Mouse (Mus musculus): ENCODE data around the gene Krt84. TPM values are rescaled to one million over a fixed set of nuclear protein-coding genes. Genes with fewer than 3 reads are reported as not detected.
"Not testable (repeated sequence)": the region's sequence is repeated elsewhere in the genome, so short reads cannot be mapped to it uniquely, and the experiment has no call there.

Krt84 gene
- total RNA-seq (2021) = not detected in 2 replicates
- long read RNA-seq = 0 reads

DNA sequence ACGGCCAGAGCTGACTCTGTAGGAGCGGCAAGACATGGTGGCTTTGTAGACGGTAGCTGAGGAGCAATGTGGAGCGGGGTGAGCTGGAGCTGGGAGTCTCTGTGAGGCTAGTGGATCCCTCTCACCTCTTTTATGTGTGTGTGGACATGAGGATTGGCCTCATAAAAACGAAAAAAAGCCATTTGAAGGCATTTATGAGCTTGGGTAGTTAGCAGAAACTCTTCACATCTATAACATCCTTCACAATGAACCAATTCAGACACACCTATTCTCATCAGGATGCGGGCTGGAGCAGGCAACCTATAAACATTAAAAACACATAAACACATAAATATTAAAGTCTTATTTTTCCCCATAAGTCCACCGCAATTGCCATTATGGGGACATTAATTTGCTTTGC is at the start of gene Krt84:
Gene Krt84 (minus strand): TSS at position 101 of the 400 bp plus-strand sequence.
- DNase-seq = no peak

DNA sequence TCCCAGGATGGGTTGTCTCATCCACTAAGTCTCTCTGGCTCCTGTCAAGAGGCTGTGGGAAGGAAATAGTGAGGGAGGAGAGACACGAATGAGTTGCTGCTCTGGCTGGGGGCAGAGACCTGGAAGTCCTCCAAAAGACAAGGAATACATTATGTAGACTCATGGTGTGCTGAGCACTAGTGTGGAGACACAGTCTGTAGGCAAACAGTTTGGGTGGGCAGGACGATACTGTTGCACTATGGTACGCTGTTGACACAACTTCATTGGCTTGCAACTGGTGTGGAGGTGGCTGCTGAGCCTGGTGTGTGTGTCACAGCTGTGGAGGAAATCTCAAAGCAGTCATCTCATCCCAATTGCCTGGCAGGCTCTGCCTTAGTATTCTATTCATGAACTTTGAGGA is 49.1 kb upstream of the Krt84 start:
- DNase-seq = no peak

DNA sequence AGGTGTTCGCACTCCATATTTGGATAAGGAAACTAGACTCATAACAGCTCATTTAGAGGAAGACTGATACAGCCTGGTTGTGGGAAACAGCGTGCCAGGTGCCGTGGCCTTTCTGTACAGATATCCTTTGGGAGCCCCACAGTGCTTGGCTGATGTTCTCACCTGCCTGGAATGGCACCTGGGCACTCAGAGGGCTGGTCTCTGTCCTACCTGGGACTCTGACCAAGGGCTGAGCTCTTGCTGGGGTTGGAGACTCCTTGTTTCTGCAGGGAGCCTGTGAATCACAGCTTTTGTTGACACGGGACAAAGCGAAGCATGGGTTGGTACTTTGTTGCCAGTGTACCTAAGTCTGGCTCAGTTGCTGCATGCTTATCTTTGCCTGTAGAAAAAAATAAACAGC is 42.9 kb upstream of the Krt84 start:
- no peak for DNase-seq

DNA sequence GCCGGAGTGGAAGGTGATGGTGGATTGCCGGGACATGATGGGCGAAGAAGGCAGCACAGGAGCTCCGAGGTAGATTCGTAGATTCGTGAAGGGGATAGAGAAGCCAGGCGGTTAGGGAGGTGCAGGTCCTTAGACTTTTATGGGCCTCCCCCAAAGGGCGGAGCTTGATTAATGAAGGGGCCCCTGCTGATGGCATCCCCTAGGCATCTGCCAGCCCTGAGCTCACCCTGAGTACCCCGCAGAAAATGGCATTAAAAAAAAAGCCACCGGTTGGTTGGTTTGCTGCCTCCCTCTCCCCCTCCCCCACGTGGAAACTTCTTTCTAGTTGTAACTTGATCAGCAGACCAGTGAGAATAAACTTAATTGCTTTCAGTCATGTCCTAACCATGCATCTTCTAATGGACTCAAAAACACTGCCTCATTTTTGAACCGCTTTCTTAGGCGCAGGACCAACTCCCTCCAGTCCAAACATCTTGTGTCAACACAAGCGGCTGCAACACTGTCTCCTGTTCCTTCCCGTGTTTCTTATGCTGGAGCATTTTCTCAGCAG is 41.3 kb upstream of the Krt84 start, which contains the start of gene Krt75:
Gene Krt75 (minus strand): TSS at position 109 of the 550 bp plus-strand sequence.
- no peak for DNase-seq

DNA sequence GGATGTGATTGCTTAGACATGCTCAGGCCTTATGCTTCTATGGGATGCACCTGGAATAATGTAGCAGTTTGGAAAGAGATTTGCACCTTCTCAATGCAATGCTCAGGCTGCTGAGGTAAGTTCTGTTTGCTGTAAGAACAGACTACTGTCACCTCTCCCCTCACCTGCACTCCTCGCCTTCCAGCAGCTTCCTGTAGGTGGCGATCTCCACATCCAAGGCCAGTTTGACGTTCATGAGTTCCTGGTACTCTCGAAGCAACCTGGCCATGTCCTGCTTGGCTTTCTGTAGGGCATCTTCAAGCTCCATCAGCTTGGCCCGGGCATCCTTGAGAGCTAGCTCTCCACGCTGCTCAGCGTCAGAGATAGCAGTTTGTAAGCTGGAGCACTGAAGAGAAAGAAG is 35.2 kb upstream of the Krt84 start:
- DNase-seq = no peak

DNA sequence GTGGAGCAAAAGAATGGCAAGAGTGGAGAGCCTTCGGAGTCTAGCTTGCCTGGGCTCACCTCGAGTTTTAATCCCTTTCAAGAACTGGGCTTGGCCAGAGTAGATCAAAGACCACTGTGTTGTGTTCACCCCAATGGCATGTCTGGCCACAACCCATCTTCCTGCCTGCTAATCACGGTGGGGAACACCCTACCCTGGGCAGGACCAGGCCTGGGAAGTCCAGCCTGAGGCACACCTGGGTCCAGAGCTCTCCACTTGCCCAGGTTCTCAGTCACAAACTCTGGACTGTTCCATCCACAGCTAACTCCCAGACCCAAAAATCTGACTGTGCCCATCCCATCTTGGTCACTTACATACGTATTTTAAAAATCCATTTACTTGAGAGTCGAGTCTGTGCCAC is 30.2 kb upstream of the Krt84 start, which contains the start of gene Krt90:
Gene Krt90 (minus strand): TSS at position 101 of the 400 bp plus-strand sequence.
- DNase-seq = no peak

DNA sequence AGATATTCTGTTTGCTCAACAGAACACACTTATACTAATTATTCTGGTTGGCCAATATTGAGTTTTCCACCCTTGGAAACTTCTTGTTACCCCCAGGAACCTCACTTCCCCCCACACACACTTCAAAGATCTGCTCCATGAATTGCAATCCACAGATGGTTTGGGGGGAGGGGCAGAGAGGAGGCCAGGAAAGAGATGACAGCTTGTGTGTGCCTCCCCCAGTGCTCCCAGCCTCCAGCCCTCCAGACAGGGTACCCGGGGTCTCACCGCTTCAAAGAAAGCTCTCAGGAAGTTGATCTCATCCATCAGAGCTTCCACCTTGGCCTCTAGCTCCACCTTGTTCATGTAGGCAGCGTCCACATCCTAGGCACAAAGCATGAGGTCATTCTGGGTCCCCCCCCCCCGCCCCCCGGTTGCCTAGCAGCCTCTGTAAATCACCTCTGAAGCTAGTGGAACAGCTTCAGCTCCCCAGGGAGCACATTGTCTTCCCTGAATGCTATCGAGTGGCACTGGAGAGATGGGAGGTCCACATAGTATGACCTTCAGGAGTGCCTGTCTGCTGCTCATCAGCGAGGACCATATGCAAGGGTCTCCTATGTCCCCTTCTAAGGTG is 25.5 kb upstream of the Krt84 start:
- no peak for DNase-seq

DNA sequence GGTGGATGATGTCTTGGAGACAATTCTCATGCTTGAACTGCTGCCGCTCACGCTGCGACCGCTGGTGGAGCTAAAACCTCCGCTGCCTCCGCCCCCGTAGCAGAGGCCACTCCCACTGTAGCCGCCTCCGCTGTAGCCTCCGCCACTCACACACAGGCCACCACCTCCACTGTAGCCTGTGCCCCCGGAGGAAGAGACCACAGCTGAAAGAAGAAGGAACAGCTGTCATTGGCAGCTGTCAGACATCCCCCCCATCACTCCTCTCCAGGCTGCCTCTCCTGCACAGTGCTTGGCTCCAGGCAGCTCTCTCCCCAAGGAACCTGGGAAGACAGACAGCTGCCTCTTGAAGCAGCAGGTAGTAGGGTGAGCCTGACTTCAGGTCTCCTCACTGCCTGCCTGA is 20.5 kb upstream of the Krt84 start:
- peak; percentile 27 for DNase-seq

DNA sequence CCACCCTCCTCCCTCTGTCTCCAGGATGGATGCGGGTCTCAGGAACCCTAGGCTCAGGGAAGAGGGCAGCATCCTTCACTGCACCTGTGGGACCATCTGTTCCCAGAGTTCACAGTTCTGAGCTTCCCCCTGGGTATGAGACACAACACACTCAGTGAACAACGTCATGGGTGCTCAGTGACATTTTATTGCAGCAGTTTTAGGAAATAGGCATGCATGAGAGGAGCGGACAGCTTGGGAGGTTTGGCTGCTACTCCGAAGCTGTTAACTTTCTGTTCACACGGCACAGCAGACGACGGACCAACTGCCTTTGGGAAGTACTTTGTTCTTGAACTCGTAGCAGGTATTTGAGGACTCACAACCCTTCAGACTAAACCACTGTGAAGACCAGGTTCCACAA is 19.6 kb upstream of the Krt84 start:
- DNase-seq = no peak

DNA sequence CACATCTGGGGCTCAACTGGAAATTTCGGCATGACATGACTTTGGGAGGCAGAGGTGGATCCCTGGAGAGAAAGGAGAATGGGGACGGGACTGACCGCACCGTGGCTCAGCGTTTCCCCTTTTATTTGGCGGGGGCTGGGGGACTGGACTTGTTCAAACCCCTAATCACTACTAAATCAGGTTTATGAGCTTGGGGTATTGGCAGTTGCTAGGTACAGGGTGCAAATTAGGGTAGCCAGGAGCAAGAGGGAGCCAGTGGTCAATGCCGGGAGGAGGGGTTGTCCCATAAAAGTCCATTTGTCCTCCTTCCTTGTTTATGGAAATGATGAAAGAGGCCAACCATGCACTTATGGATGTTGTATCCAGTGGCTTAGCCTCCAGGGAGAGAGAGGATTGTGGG is 17.9 kb upstream of the Krt84 start, which contains the start of gene Krt82:
Gene Krt82 (minus strand): TSS at position 101 of the 400 bp plus-strand sequence.
- no peak for DNase-seq

DNA sequence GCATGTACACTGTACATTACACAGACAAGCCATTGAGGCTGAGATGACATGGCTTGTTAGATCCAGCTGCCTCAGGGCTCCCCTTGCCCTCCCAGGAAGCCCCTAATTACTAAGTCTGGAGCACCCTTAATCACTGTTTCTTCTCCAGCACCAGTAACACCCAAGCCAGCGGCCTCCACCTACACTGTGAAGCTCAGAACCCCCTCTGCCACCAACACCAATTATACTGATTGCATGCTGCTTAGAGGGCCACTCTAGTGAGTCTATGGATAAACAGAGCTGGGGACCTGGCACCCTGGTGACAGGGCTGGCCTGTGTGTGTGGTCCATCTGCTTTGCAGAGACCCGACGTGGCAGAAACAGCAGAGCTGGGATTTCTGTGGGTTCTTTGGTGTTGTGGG is 11.9 kb upstream of the Krt84 start:
- DNase-seq = no peak

DNA sequence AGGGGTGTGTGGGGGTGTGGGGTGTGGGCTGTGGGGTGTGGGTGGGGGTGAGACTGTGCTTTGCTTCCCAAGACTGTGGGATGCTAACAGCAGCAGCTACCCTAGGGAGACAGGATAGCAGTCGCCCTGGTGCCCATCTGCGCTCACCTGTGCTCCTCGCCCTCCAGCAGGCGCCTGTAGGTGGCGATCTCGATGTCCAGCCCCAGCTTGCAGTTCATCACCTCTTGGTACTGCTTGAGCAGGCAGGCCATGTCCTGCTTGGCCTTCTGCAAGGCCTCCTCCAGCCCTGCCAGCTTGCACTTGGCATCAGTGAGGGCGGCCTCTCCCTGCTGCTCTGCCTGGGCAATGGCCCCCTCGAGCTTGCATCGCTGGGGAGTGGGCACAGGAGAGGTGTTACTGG is 9.9 kb upstream of the Krt84 start:
- no peak for DNase-seq

DNA sequence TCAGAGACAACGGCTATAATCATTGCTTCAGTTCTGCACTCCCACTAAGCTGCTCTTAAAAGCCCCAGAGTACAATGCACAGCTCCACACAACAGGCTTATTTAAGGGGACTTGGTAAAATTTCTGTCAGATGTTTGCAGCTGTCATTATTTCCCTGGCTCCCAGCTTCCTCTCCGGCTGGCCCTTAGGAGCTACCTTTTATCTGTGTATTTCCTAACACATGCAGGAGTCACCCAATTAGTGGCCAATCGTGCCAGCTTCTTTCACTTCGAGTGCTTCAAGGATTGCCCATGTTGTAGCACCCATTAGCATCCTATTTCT is 5.9 kb upstream of the Krt84 start:
- DNase-seq = no peak

DNA sequence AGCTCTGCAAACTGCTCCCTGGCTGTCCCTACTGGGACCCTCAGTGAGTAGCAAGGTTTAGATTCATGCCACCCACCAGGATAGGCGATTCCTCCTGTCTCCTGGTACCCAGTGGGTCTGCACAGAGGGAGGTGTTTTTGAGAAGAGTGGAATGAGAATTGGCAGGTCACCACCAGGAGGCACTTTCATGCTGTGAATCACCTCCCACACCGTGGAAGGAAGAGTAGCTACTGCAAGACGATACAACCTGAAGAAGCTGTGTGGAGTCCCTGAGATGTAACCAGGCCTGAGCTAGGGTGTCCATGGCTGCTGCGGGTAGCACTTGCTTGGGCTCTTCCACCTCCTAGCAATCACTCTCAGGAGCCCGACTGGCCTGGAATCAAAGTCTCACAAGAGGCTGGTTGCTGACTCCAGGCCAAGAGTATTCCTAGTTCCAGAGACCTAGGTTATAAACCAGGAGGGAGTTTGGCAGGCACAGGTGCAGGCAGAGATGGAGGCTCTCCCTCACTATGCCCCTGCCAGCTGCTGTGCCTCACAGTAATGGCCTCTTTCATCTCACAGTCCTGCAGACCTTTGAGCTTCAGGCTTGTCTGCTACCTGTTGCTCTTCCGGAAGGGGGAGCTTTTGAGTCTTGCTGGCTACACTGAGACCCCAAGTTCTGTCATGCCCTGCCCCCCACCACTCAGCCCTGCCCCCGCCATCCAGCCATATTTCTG is 5.4 kb upstream of the Krt84 start:
- no peak for DNase-seq

DNA sequence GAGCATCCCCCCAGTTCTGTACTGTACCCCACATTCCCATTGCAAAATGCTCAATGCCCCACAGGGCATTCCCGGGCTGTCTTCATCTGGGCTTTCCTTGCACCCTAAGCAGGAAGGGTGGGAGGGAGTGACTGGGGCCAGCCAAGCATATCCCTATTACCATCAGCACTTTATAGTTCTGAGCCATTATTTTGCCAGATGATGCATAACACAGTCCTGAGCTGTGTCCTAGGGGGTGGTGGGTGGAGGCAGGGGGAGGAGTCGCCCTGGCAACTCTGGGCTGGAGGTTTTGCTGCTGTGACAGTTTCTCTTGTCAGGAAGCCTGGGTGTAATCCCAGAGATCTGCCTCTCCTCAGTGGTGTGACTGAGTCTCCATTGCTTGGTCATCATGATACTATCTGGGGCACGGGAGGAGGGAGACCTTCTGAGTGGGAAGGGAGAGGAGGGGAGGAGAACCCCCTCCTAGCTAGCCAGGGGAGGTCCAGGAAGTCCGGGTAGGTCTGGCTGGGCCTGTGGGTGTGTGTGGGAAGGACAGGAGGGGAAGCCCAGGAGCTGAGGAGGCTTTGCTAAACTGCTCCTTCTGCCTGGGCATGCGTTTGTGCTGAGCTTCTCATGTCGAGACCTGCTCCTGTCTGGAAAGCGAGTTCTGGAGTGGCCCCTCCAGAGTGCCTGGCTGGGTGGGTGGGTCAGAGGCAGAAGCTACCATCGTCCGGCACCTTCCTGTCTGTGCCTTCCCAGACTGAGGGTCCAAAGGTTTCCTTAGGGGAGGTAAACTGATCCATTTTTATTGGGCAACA is 3.6 kb upstream of the Krt84 start:
- no peak for DNase-seq

DNA sequence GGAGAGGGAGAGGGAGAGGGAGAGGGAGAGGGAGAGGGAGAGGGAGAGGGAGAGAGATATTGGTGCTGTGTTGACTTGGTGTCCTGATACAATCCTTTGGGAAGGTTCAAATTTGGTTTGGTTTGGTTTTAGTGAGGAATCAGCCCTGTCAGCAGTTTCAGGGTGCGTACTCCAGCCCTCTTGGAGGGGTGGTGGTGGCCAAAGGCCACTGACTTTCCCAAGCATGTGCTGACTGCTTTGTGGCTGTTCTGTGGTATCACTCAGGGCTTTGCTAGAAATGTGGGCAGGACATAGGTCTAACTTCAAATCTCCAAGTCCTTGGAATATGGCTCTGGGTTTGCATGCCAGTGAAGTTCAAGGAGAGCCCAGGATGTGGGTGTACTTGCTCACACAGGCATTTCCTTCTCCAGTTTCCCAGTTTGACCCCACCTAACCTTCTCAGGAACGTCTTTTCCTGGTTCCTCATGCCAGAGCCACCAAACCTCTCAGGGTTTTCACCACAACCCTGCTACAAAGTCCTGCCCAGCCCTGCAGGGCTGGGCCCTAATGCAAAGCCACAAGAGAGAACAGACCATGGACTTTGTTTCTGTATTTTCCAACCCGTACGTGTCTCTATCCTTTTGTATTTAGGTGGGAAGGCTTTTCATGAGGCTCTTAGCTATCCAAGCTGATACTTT is 9.9 kb downstream of the Krt84 start:
- no peak for DNase-seq

DNA sequence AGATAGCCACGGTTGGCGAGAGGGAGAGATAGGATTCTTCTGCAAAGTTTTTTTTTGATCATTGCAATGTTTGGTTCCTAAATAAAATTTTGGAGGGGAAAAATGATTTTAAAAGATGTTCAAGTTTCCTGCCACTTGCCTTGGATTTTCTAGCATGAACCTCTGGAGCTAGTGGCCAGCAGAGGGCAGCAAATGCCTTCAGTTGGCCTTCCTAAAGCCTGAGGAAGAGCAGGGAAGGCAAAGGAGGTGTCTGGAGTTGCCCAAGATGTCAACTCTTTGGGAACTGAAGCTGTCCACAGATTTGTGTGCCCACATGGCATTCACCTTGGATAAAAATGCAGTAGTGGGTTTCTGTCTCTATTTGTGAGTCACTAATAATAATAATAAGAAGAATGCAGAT is 12.8 kb downstream of the Krt84 start:
- DNase-seq = peak; percentile 80

DNA sequence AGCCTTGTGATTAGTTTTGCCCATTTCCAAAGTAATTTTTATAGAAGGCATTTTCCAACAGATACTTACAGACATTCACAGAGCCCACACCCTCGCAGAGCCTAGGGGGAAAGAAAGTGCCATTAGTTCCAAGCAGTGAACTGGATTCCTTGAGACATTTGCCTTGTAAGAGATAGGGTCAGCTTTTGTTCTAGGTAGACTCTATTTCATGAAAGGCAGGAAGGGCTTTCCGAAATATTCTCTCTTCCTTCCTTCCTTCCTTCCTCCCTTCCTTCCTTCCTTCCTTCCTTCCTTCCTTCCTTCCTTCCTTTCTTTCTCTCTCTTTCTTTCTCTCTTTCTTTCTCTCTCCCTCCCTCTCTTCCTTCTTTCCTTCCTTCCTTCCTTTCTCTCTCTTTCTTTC is 15.5 kb downstream of the Krt84 start, which contains the start of gene Gm49425:
Gene Gm49425 (minus strand): TSS at position 101 of the 400 bp plus-strand sequence.
- DNase-seq = not testable (repeated sequence)

DNA sequence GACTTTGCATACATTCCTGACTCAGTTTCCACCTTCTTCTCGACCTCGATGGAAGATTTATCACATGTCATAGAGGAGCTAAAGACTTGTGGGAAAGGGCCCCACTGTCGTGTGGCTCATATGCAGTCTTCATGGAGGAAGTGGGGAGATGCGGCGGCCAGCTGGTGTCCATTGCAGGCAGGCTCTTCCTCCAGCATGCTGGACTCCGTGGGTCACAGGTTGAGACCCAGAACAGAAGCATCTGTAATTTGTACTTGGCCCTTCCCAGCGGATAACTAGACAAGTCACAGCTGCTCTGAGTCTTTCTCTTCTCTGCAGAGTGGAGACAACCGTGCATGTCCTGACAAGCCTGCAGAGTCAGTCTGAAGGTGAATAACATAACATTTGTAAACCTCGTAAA is 24.4 kb downstream of the Krt84 start:
- DNase-seq = no peak

DNA sequence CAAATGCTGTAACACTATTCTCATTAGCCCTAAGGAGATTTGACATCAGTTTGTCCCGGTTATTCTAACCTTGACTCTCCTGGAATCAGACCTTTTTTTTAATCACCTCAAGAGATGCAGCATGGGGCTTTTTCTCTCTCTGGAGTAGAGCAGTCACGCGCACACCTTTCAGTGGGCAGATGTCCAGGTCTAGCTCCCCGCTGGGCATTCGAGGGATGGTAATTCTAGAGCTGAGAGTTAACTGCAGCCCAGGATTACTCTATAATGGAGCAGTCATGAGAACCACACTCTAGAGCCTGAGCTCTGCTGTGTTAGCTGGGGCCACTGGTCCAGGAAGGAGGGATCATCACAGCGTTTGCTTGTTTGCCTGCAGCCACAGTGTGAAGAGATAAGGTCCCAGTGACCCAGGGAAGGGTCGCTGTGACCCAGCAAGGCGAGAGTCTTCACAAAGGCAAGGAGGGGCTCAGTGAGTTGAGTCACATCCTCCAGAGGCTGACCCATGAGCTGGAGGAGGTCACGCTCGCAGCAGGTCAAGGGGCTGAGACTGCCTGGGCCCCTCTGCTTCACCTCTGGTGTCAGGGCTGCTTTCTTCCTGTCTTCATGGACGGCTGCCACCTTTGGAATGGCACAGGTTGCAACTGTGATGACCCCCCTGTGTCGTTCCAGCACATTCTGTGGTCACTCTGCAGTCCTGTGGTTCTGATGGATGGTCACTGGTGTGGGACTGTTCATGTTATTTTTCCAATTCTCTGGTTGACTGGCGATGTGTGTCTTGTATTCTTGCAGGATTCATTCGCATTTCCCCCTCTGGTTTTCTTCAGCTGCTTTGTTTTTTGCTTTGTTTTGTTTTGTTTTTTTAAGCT is 25.5 kb downstream of the Krt84 start:
- DNase-seq = no peak

DNA sequence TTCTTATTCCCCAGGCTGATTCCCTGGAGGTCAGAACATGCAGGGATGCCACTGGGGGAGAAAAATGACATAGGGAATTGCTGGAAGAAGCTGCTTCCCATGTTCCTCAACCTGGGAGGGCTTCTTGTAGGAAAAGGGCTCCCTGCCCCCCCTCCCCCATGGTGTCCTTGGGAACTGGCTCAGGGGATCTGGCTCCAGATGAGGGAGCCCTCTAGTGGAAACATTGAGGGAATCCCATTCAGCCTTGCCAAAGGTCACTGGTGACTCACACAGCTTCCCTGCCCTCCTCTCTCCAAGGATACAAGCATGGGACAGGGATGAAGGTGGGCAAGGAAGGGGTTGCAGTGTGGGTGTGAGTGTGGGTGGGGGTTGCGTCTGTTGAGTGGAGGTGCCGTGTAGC is 35.4 kb downstream of the Krt84 start:
- peak; percentile 67 for DNase-seq

All from adrenal gland, postnatal 25 days (tissue).